Mouse (Mus musculus): ENCODE measurements at regions not wholly inside any gene's neighbourhood (a gene's known extent, or its start where the extent isn't known, plus 50 kb on each side); places are given as distances from the start of the nearest gene placed in this dataset.

- TF ChIP-seq ZC3H11A (IDR thresholded peaks at IDR 0.05; ENCODE audit: borderline replicate concordance, low read depth, low read length) (no peak), MAFK (IDR thresholded peaks at IDR 0.05; ENCODE audit: insufficient read depth, low read depth, low read length) (no peak), HCFC1 (IDR thresholded peaks at IDR 0.05; ENCODE audit: borderline replicate concordance, insufficient read depth, low read length) (no peak), CHD2 (IDR thresholded peaks at IDR 0.05; ENCODE audit: low read depth, low read length) (no peak)
These were observed 90.2 kb downstream of the Setd4 start for GRCm38 (mm10) chr16:93513616-93514041.
